Mouse (Mus musculus) spleen, postnatal 4 days (tissue): ENCODE data around the gene Ctag2.

Experiments
- DNase-seq, 2 experiments: peaks; one replicate each; pipeline ENCODE4 v3.0.0; 2022; ENCODE audit warnings: low spot score in 2 of 2

Ctag2 gene

GRCm38 (mm10) chrX:65047344-65047743 is at the start of gene Ctag2:
Gene Ctag2, plus strand, starts transcription at chrX:65047644.
- no peak for DNase-seq
